Mouse (Mus musculus) lung, embryonic 15.5 days (tissue): Measurements from ENCODE around the gene Ska3. TPM values are rescaled to one million over a fixed set of nuclear protein-coding genes. Genes with fewer than 3 reads are reported as not detected.
"Not testable (repeated sequence)": the region's sequence is repeated elsewhere in the genome, so short reads cannot be mapped to it uniquely, and the experiment has no call there.

Experiments used
- ATAC-seq: fragments of 200-750 bp; cut with Nextera tagmentation; 2 replicates; pipeline ENCODE4 v1.8.0; 2017; ENCODE audit warnings: moderate number of reproducible peaks, borderline replicate concordance; ENCODE audit not compliant: low FRiP score, low TSS enrichment; ENCODE audit errors: extremely low read depth
- H3K27ac ChIP-seq: fragments of 300-500 bp; sonication (generic); 2 replicates; pipeline ENCODE4 v1.5.1; 2015; ENCODE audit warnings: moderate library complexity, mild to moderate bottlenecking, inconsistent platforms
- H3K27me3 ChIP-seq: fragments of 300-500 bp; sonication (generic); 2 replicates; pipeline ENCODE4 v1.6.1; 2015; ENCODE audit warnings: inconsistent platforms
- H3K36me3 ChIP-seq: fragments of 300-500 bp; sonication (generic); 2 replicates; pipeline ENCODE4 v1.6.1; 2015; ENCODE audit warnings: inconsistent platforms
- H3K4me1 ChIP-seq: fragments of 300-500 bp; sonication (generic); 2 replicates; pipeline ENCODE4 v1.6.1; 2015; ENCODE audit warnings: inconsistent platforms
- H3K4me2 ChIP-seq: fragments of 300-500 bp; sonication (generic); 2 replicates; pipeline ENCODE4 v1.6.1; 2015; ENCODE audit warnings: inconsistent platforms, mild to moderate bottlenecking, moderate library complexity
- H3K4me3 ChIP-seq: fragments of 300-500 bp; sonication (generic); 2 replicates; pipeline ENCODE4 v1.5.1; 2015; ENCODE audit warnings: mild to moderate bottlenecking, inconsistent platforms
- H3K9ac ChIP-seq: fragments of 300-500 bp; sonication (generic); 2 replicates; pipeline ENCODE4 v1.6.1; 2015; ENCODE audit warnings: inconsistent platforms
- H3K9me3 ChIP-seq: fragments of 300-500 bp; sonication (generic); 2 replicates; pipeline ENCODE4 v1.6.1; 2016; ENCODE audit warnings: inconsistent platforms
- WGBS: fragments of 180-500 bp; shearing (Covaris S2); methylation state at CpG from one replicate; pipeline ENCODE4 v1.1.7; 2015; 5-methylcytosine and 5-hydroxymethylcytosine counted together
- polyA plus RNA-seq: library from polyadenylated mRNA; unstranded; fragments of >200 nt; fragmentation: Nextera tagmentation; extraction: Ambion mirVana; gene quantifications from 2 replicates; pipeline ENCODE4 v1.2.1, GENCODE M21; 2015

The Ska3 gene
- polyA plus RNA-seq, result 45.0 and 46.9 TPM in 2 replicates

GRCm38 (mm10) chr14:57825788-57826751 lies at the start of gene Ska3, which contains the start of gene Mrpl57:
Gene Ska3, minus strand, starts transcription at chr14:57826185.
Gene Mrpl57, plus strand, starts transcription at chr14:57826234.
- H3K9ac ChIP-seq, result peak within 1 kb of the TSS; percentile 73
- H3K36me3 ChIP-seq, result peaks cover 23% of the 10 kb centered on the region
- H3K27me3 ChIP-seq, result no peaks in the 10 kb centered on the region
- ATAC-seq, result peak; percentile 96
- H3K9me3 ChIP-seq, result no peaks in the 10 kb centered on the region
- H3K4me2 ChIP-seq, result peak within 1 kb of the TSS; percentile 65
- H3K4me1 ChIP-seq, result peaks cover 24% of the 10 kb centered on the region
- H3K27ac ChIP-seq, result peak within 1 kb of the TSS; percentile 92
- H3K4me3 ChIP-seq, result peak within 1 kb of the TSS; percentile 87
- under 1% methylated on average over 96 of the region's 96 CpGs for WGBS

- Histone ChIP-seq H3K4me2 (no peak overlapping the region), H3K27ac (no peak overlapping the region), H3K9me3 (no peaks in the 10 kb centered on the region), H3K27me3 (no peaks in the 10 kb centered on the region), H3K36me3 (peaks cover 42% of the 10 kb centered on the region), H3K4me1 (no peaks in the 10 kb centered on the region), H3K4me3 (no peak overlapping the region), H3K9ac (no peak overlapping the region)
- WGBS, result 90% methylated on average over 3 of the region's 3 CpGs
- ATAC-seq, result no peak
These were observed 40.8 kb upstream of the Ska3 start for GRCm38 (mm10) chr14:57866676-57867276.

GRCm38 (mm10) chr14:57865256-57865655 lies 39.3 kb upstream of the Ska3 start:
- Histone ChIP-seq H3K4me2 (no peak overlapping the region), H3K27ac (no peak overlapping the region), H3K4me1 (no peaks in the 10 kb centered on the region), H3K4me3 (no peak overlapping the region), H3K9ac (no peak overlapping the region), H3K27me3 (no peaks in the 10 kb centered on the region), H3K36me3 (peaks cover 44% of the 10 kb centered on the region), H3K9me3 (no peaks in the 10 kb centered on the region)
- WGBS, result 88% methylated on average over 3 of the region's 3 CpGs
- ATAC-seq, result no peak

GRCm38 (mm10) chr14:57863129-57863528 lies 37.1 kb upstream of the Ska3 start:
- Histone ChIP-seq H3K27me3 (no peaks in the 10 kb centered on the region), H3K9me3 (no peaks in the 10 kb centered on the region), H3K4me2 (no peak overlapping the region), H3K4me3 (no peak overlapping the region), H3K36me3 (peaks cover 41% of the 10 kb centered on the region), H3K9ac (no peak overlapping the region), H3K27ac (no peak overlapping the region), H3K4me1 (no peaks in the 10 kb centered on the region)
- ATAC-seq, result no peak
- WGBS, result 50% methylated on average over 2 of the region's 2 CpGs

GRCm38 (mm10) chr14:57861987-57862412 lies 36.0 kb upstream of the Ska3 start:
- Histone ChIP-seq H3K4me1 (no peaks in the 10 kb centered on the region), H3K27me3 (no peaks in the 10 kb centered on the region), H3K4me3 (no peak overlapping the region), H3K36me3 (peaks cover 46% of the 10 kb centered on the region), H3K4me2 (no peak overlapping the region), H3K9ac (no peak overlapping the region), H3K9me3 (no peaks in the 10 kb centered on the region), H3K27ac (no peak overlapping the region)
- no peak for ATAC-seq
- 82% methylated on average over 4 of the region's 4 CpGs for WGBS

GRCm38 (mm10) chr14:57859520-57859919 lies 33.5 kb upstream of the Ska3 start:
- Histone ChIP-seq H3K27me3 (no peaks in the 10 kb centered on the region), H3K36me3 (peaks cover 45% of the 10 kb centered on the region), H3K9me3 (no peaks in the 10 kb centered on the region), H3K4me3 (no peak overlapping the region), H3K4me2 (no peak overlapping the region), H3K9ac (no peak overlapping the region), H3K4me1 (no peaks in the 10 kb centered on the region), H3K27ac (no peak overlapping the region)
- ATAC-seq, result 0 out of 2 replicates have a peak, but pooled peaks have one; percentile 23

- no peak overlapping the region for H3K4me3 ChIP-seq
- WGBS, result 94% methylated on average over 2 of the region's 2 CpGs
- H3K9ac ChIP-seq, result no peak overlapping the region
- H3K27ac ChIP-seq, result no peak overlapping the region
- no peaks in the 10 kb centered on the region for H3K27me3 ChIP-seq
- H3K4me2 ChIP-seq, result no peak overlapping the region
- H3K36me3 ChIP-seq, result peaks cover 38% of the 10 kb centered on the region
- H3K4me1 ChIP-seq, result no peaks in the 10 kb centered on the region
- no peaks in the 10 kb centered on the region for H3K9me3 ChIP-seq
- ATAC-seq, result no peak
These were observed 32.6 kb upstream of the Ska3 start for GRCm38 (mm10) chr14:57858601-57859000.

- not testable (repeated sequence) for H3K9ac ChIP-seq, H3K27me3 ChIP-seq, H3K27ac ChIP-seq, H3K4me1 ChIP-seq, H3K4me3 ChIP-seq, H3K4me2 ChIP-seq, H3K9me3 ChIP-seq, ATAC-seq
- H3K36me3 ChIP-seq, result peaks cover 40% of the 10 kb centered on the region
These were observed 30.1 kb upstream of the Ska3 start for GRCm38 (mm10) chr14:57856037-57856436.

- ATAC-seq, result no peak
- no peak overlapping the region for H3K4me2 ChIP-seq
- 85% methylated on average over 2 of the region's 2 CpGs for WGBS
- H3K27me3 ChIP-seq, result no peaks in the 10 kb centered on the region
- no peak overlapping the region for H3K9ac ChIP-seq
- H3K4me1 ChIP-seq, result no peaks in the 10 kb centered on the region
- H3K9me3 ChIP-seq, result no peaks in the 10 kb centered on the region
- no peak overlapping the region for H3K27ac ChIP-seq
- no peak overlapping the region for H3K4me3 ChIP-seq
- peaks cover 39% of the 10 kb centered on the region for H3K36me3 ChIP-seq
These were observed 27.0 kb upstream of the Ska3 start for GRCm38 (mm10) chr14:57852961-57853360.

- WGBS, result 83% methylated on average over 3 of the region's 3 CpGs
- Histone ChIP-seq H3K9ac (no peak overlapping the region), H3K27ac (no peak overlapping the region), H3K4me1 (no peaks in the 10 kb centered on the region), H3K9me3 (no peaks in the 10 kb centered on the region), H3K27me3 (no peaks in the 10 kb centered on the region), H3K4me3 (no peak overlapping the region), H3K36me3 (peaks cover 30% of the 10 kb centered on the region; the same call in 1 of the 2 replicates), H3K4me2 (no peak overlapping the region)
- no peak for ATAC-seq
These were observed 24.3 kb upstream of the Ska3 start for GRCm38 (mm10) chr14:57850330-57850729.

GRCm38 (mm10) chr14:57848646-57849045 lies 22.7 kb upstream of the Ska3 start:
- Histone ChIP-seq H3K9ac (no peak overlapping the region), H3K27ac (no peak overlapping the region), H3K36me3 (peaks cover 36% of the 10 kb centered on the region; the same call in 1 of the 2 replicates), H3K4me2 (no peak overlapping the region), H3K9me3 (no peaks in the 10 kb centered on the region), H3K27me3 (no peaks in the 10 kb centered on the region), H3K4me3 (no peak overlapping the region), H3K4me1 (no peaks in the 10 kb centered on the region)
- WGBS, result 89% methylated on average over 2 of the region's 2 CpGs
- ATAC-seq, result no peak

GRCm38 (mm10) chr14:57848061-57848460 lies 22.1 kb upstream of the Ska3 start:
- WGBS, result 78% methylated on average over 5 of the region's 5 CpGs
- not testable (repeated sequence) for H3K4me3 ChIP-seq, H3K9ac ChIP-seq, H3K4me2 ChIP-seq, H3K27me3 ChIP-seq, H3K4me1 ChIP-seq, H3K27ac ChIP-seq, ATAC-seq, H3K9me3 ChIP-seq
- H3K36me3 ChIP-seq, result peaks cover 34% of the 10 kb centered on the region; the same call in 1 of the 2 replicates
